Mouse (Mus musculus): Measurements from ENCODE around the gene Amt. TPM values are rescaled to one million over a fixed set of nuclear protein-coding genes. Genes with fewer than 3 reads are reported as not detected.

Amt gene
- total RNA-seq, 2 experiments from 2014 or later: 5.0 to 5.8 TPM

GRCm38 (mm10) chr9:108338886-108339781 lies 42.5 kb downstream of the Amt start, which contains the start of gene Gpx1:
Gene Gpx1, plus strand, starts transcription at chr9:108338903.
- peak; percentile 94 to 98 for DNase-seq

- DNase-seq: peak; percentile 31 to 38
Observed at GRCm38 (mm10) chr9:108339886-108340257, 43.2 kb downstream of the Amt start.

GRCm38 (mm10) chr9:108340258-108341138 lies 43.8 kb downstream of the Amt start:
- DNase-seq: peak; percentile 39 to 67

GRCm38 (mm10) chr9:108341139-108341475 lies 44.5 kb downstream of the Amt start:
- no peak for DNase-seq

GRCm38 (mm10) chr9:108341801-108342200 lies 45.1 kb downstream of the Amt start:
- DNase-seq: peak in 1 of 2 experiments; percentile 16

GRCm38 (mm10) chr9:108342301-108342831 lies 45.7 kb downstream of the Amt start:
- peak in 1 of 2 experiments; percentile 32 for DNase-seq

- DNase-seq: no peak
Observed at GRCm38 (mm10) chr9:108343331-108343730, 46.7 kb downstream of the Amt start.

- no peak for DNase-seq
Observed at GRCm38 (mm10) chr9:108343835-108344234, 47.2 kb downstream of the Amt start.

GRCm38 (mm10) chr9:108344471-108344870 lies 47.8 kb downstream of the Amt start:
- DNase-seq: no peak

- DNase-seq: no peak
Observed at GRCm38 (mm10) chr9:108347024-108347423, 50.4 kb downstream of the Amt start.

GRCm38 (mm10) chr9:108347540-108348289 lies 51.1 kb downstream of the Amt start, which contains the start of gene Usp4:
Gene Usp4, plus strand, starts transcription at chr9:108347853.
- DNase-seq: peak; percentile 91 to 94

GRCm38 (mm10) chr9:108348290-108348680 lies 51.6 kb downstream of the Amt start:
- no peak for DNase-seq

- DNase-seq: no peak
Observed at GRCm38 (mm10) chr9:108349727-108350126, 53.1 kb downstream of the Amt start.

Other genes with a start within 250 kb of the Amt start
- gene Gmppb, start 247.6 kb upstream of the Amt start, total RNA-seq (2021): 10 to 100 TPM; 10.5 to 10.6 TPM
- gene Amigo3, start 243.7 kb upstream of the Amt start, total RNA-seq (2021): 1 to 10 TPM; 1.4 to 1.8 TPM
- gene Mst1, start 216.4 kb upstream of the Amt start, total RNA-seq (2021): under 1 TPM in 1 of 2 experiments, not detected in 1; 0.36 TPM
- gene Rnf123, start 213.5 kb upstream of the Amt start, total RNA-seq (2021): 10 to 100 TPM; 83.4 to 86.8 TPM
- 10 to 100 TPM; 37.4 to 48.3 TPM for gene Apeh, start 202.2 kb upstream of the Amt start, total RNA-seq (2021)
- gene Bsn, start 106.5 kb upstream of the Amt start, total RNA-seq (2021): under 1 TPM; 0.02 to 0.08 TPM
- 100 to 1,000 TPM; 290 to 300 TPM for gene Dag1, start 32.9 kb upstream of the Amt start, total RNA-seq (2021)
- gene Nicn1, start 6.4 kb upstream of the Amt start, total RNA-seq (2021): 10 to 100 TPM; 22.2 to 25.6 TPM
- 100 to 1,000 TPM; 229 to 232 TPM for gene Rhoa, start 9.3 kb downstream of the Amt start, total RNA-seq (2021)
- 10 to 100 TPM; 67.6 to 76.8 TPM for gene Tcta, start 9.3 kb downstream of the Amt start, total RNA-seq (2021)
- gene Gpx1, start 42.0 kb downstream of the Amt start, total RNA-seq (2021): 100 to 1,000 TPM in 1 of 2 experiments, 10 to 100 TPM in 1; 86.8 to 111 TPM
- gene Usp4, start 51.0 kb downstream of the Amt start, total RNA-seq (2021): 10 to 100 TPM; 74.3 to 79.6 TPM
- 1 to 10 TPM in 1 of 2 experiments, under 1 TPM in 1; 0.97 to 1.2 TPM for gene 1700102P08Rik, start 96.0 kb downstream of the Amt start, total RNA-seq (2021)
- not detected for gene Ccdc36, start 131.6 kb downstream of the Amt start, total RNA-seq (2021)
- not detected for gene BC048562, start 139.6 kb downstream of the Amt start, total RNA-seq (2021)
- 10 to 100 TPM; 23.1 to 23.3 TPM for gene Ccdc71, start 163.7 kb downstream of the Amt start, total RNA-seq (2021)
- gene Klhdc8b, start 164.7 kb downstream of the Amt start, total RNA-seq (2021): 1 to 10 TPM; 4.7 to 5.5 TPM
- gene Lamb2, start 182.9 kb downstream of the Amt start, total RNA-seq (2021): 100 to 1,000 TPM; 334 to 339 TPM
- gene Usp19, start 193.7 kb downstream of the Amt start, total RNA-seq (2021): 10 to 100 TPM; 79.9 to 91.6 TPM
- gene Qars, start 210.9 kb downstream of the Amt start, total RNA-seq (2021): 10 to 100 TPM; 76.4 to 90.3 TPM
- gene Qrich1, start 220.0 kb downstream of the Amt start, total RNA-seq (2021): 10 to 100 TPM; 57.8 to 58.7 TPM